Mouse (Mus musculus) lung, adult 2 months (tissue): ENCODE data around the gene 6030408B16Rik. TPM values are rescaled to one million over a fixed set of nuclear protein-coding genes. Genes with fewer than 3 reads are reported as not detected.

ENCODE experiments used
- DNase-seq: peaks from one replicate; pipeline ENCODE4 v3.0.0; 2022
- H3K4me1 ChIP-seq: fragments of 200-500 bp; 2 replicates; pipeline ENCODE4 v1.6.1; 2011; ENCODE audit warnings: low read length; ENCODE audit not compliant: control insufficient read depth, insufficient read depth
- H3K4me3 ChIP-seq: fragments of 200-500 bp; replicated peaks from 2 replicates; pipeline ENCODE3; 2011; ENCODE audit warnings: low read depth, mild to moderate bottlenecking, control low read depth, low read length; ENCODE audit errors: extremely low read depth
- CTCF ChIP-seq: fragments of 200-500 bp; IDR thresholded peaks from 2 replicates; pipeline ENCODE4 v1.5.1; 2011; ENCODE audit warnings: mild to moderate bottlenecking, low read length, control low read depth; ENCODE audit not compliant: insufficient read depth
- POLR2A ChIP-seq: fragments of 200-500 bp; IDR thresholded peaks from 2 replicates; pipeline ENCODE4 v1.6.1; 2011; ENCODE audit warnings: low read depth, mild to moderate bottlenecking, control low read depth, low read length, borderline replicate concordance; ENCODE audit errors: extremely low read depth
- WGBS: fragments of 180-500 bp; shearing (Covaris S2); methylation state at CpG from one replicate; pipeline ENCODE4 v1.1.7; 2018; 5-methylcytosine and 5-hydroxymethylcytosine counted together
- polyA plus RNA-seq: library from polyadenylated mRNA; depleted of rRNA; stranded (reverse); fragments of >200 nt; gene quantifications from 2 replicates; pipeline ENCODE4 v1.2.3, GENCODE M21; 2012; rRNA removed

Gene 6030408B16Rik
- polyA plus RNA-seq, 1 experiment = 35.1 TPM

DNA sequence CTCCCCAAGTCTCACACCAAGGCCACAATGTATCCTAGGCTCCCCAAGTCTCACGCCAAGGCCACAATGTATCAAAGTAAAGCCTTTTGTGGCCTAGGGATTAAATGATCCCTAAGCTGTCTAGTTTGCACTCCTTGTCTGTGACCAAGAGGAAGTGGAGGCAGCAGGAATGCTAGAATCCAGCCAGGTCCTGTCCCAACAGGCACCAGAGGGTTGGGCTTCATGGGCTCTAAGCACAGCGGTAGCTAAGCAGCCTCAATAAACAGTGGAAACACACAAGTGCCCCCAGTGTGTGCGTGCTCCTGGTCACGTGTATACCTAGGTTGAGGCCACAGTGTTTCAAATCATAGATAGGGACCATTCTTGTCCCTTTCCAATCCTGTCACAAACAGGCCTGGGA, 45.3 kb downstream of the 6030408B16Rik start:
- DNase-seq = peak; percentile 60
- H3K4me1 ChIP-seq = peaks cover 9% of the 10 kb centered on the region
- no peak overlapping the region for H3K4me3 ChIP-seq
- TF ChIP-seq CTCF (no peak), POLR2A (peak; percentile 21; the same call in 1 of the 2 replicates)
- 62% methylated on average over 4 of the region's 4 CpGs for WGBS

DNA sequence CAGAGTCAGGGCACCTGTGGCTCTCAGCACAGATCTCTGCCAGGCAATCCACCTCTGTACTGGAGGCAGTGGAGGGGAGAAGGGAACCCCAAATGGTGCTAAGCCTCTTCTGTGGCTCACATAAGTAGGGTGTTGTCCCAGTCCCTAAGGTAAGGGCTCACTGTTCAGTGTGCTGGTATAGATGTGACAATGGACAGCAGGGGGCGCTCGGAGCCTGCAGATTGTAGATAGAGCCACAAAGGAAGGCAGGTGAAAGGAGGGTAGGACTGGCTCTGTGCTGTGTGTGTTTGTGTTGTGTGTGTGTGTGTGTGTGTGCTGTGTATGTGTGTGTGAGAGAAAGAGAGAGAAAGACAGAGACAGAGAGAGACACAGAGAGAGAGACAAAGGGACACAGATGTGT, 46.5 kb downstream of the 6030408B16Rik start:
- DNase-seq = peak; percentile 89
- 0% methylated on average over 2 of the region's 2 CpGs for WGBS
- H3K4me3 ChIP-seq = no peak overlapping the region
- peaks cover 9% of the 10 kb centered on the region for H3K4me1 ChIP-seq
- TF ChIP-seq POLR2A (no peak), CTCF (peak; percentile 82)

DNA sequence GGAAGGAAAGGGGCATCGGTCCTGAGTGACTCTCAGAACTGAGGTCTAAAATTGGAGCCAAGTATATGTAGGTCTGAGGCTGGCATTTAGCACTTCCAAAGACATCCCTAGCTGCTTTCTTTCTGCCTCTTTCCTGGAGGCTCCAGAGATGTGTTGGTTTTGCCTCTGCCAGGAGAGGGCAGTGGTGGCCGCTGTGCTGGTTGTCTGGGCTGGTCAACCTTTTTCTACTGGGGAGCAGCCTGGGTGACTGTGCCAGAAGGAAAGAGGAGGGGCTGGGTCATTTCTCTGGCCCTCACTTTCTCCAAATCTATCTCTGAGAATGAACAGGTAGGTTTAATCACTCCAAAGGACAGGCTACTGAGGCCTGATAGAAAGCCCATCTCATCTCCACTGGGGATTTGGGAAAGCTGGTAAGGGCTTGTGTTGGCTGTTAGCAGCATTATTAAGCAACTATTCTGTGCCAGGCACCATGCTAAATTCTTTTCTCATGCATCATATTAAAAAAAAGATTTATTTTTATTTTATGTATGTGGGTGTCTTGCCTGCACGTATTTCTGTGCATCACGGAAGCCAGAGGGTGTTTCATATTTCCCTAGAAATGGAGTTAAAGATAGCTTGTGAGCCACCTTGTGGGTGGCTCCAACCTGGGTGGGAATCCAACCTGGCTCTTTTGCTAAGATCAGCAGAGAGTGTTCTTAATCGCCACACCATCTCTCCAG, 48.9 kb downstream of the 6030408B16Rik start:
- TF ChIP-seq POLR2A = no peak
- peak; percentile 79 for TF ChIP-seq CTCF
- peak; percentile 68 for DNase-seq
- 63% methylated on average over 5 of the region's 5 CpGs for WGBS
- no peak overlapping the region for H3K4me3 ChIP-seq
- no peaks in the 10 kb centered on the region; the same call in 1 of the 2 replicates for H3K4me1 ChIP-seq

Other genes with a start within 250 kb of the 6030408B16Rik start
- 0.15 and 0.22 TPM in 2 replicates for gene Gm47841, start 245.8 kb upstream of the 6030408B16Rik start, polyA plus RNA-seq
- gene Fignl2, start 214.6 kb upstream of the 6030408B16Rik start, polyA plus RNA-seq = 9.3 and 10.6 TPM in 2 replicates
- gene Ankrd33, start 177.5 kb upstream of the 6030408B16Rik start, polyA plus RNA-seq = 0.10 and 0.28 TPM in 2 replicates
- gene Acvrl1, start 164.7 kb upstream of the 6030408B16Rik start, polyA plus RNA-seq = 672 and 695 TPM in 2 replicates
- gene Acvr1b, start 119.1 kb upstream of the 6030408B16Rik start, polyA plus RNA-seq = 45.8 and 57.2 TPM in 2 replicates
- gene Grasp, start 69.0 kb upstream of the 6030408B16Rik start, polyA plus RNA-seq = 36.6 and 58.8 TPM in 2 replicates
- 40.0 and 43.4 TPM in 2 replicates for gene Nr4a1, start 38.9 kb upstream of the 6030408B16Rik start, polyA plus RNA-seq
- gene Atg101, start 8.9 kb upstream of the 6030408B16Rik start, polyA plus RNA-seq = 36.1 and 38.6 TPM in 2 replicates
- 130 and 155 TPM in 2 replicates for gene Krt80, start 77.0 kb downstream of the 6030408B16Rik start, polyA plus RNA-seq
- 136 and 143 TPM in 2 replicates for gene Krt7, start 117.8 kb downstream of the 6030408B16Rik start, polyA plus RNA-seq
- 0.24 and 0.44 TPM in 2 replicates for gene Krt87, start 145.6 kb downstream of the 6030408B16Rik start, polyA plus RNA-seq
- gene Krt88, start 154.5 kb downstream of the 6030408B16Rik start, polyA plus RNA-seq = not detected in 2 replicates
- not detected in 2 replicates for gene Krt81, start 170.5 kb downstream of the 6030408B16Rik start, polyA plus RNA-seq
- 0.09 and 0.12 TPM in 2 replicates for gene Krt86, start 180.3 kb downstream of the 6030408B16Rik start, polyA plus RNA-seq
- gene Krt83, start 198.3 kb downstream of the 6030408B16Rik start, polyA plus RNA-seq = 0.06 and 0.25 TPM in 2 replicates
- not detected in 2 replicates for gene Gm49425, start 224.0 kb downstream of the 6030408B16Rik start, polyA plus RNA-seq
- gene Krt84, start 239.6 kb downstream of the 6030408B16Rik start, polyA plus RNA-seq = 0.13 TPM in 1 of 2 replicates, not detected in the other